Mouse (Mus musculus): ENCODE measurements at regions not wholly inside any gene's neighbourhood (a gene's known extent, or its start where the extent isn't known, plus 50 kb on each side); places are given as distances from the start of the nearest gene placed in this dataset.

DNA sequence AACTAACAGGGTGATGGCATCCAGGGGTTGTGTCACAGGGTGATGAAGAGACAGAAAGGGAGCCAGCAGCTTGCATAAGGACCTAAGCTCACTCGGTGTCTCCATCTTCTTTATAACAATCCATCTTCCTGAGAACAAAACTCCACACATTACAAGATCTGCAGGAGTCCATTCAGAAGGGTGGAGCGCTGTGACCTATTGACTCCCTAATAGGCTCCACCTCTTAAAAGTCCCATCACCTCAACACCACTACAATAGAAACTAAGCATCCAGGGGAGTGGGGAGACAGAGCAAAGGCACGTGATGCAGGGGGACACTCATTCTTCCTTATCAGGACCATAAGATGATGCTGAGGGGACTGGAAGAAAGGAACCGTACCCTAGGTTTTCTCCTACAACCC lies 224.5 kb upstream of the Irx5 start:
- TF ChIP-seq CTCF (IDR thresholded peaks at IDR 0.05; ENCODE audit: control insufficient read depth, insufficient read depth, insufficient read length) (no peak), USF1 (IDR thresholded peaks at IDR 0.05; ENCODE audit: low read depth) (no peak), MAX (IDR thresholded peaks at IDR 0.05) (no peak), MYOD1 (IDR thresholded peaks at IDR 0.05; ENCODE audit: control insufficient read depth, insufficient read length, low read depth) (no peak)

Data from C2C12 (cell line).